Mouse (Mus musculus) limb, embryonic 13.5 days (tissue): ENCODE results near the gene Defb28. TPM values are rescaled to one million over a fixed set of nuclear protein-coding genes. Genes with fewer than 3 reads are reported as not detected.

Experiments
- ATAC-seq: fragments of 200-750 bp; cut with Nextera tagmentation; 2 replicates; pipeline ENCODE4 v1.8.0; 2017; ENCODE audit warnings: low read depth, moderate number of reproducible peaks, moderate TSS enrichment; ENCODE audit not compliant: low FRiP score
- H3K27ac ChIP-seq: fragments of 300-500 bp; sonication (generic); 2 replicates; pipeline ENCODE4 v1.5.1; 2015; ENCODE audit warnings: inconsistent platforms, mild to moderate bottlenecking, moderate library complexity
- H3K27me3 ChIP-seq: fragments of 300-500 bp; sonication (generic); 2 replicates; pipeline ENCODE4 v1.6.1; 2015; ENCODE audit warnings: mild to moderate bottlenecking, inconsistent platforms
- H3K36me3 ChIP-seq: fragments of 300-500 bp; sonication (generic); 2 replicates; pipeline ENCODE4 v1.6.1; 2015; ENCODE audit warnings: inconsistent platforms, mild to moderate bottlenecking, moderate library complexity
- H3K4me1 ChIP-seq: fragments of 300-500 bp; sonication (generic); 2 replicates; pipeline ENCODE4 v1.6.1; 2015; ENCODE audit warnings: inconsistent platforms
- H3K4me2 ChIP-seq: fragments of 300-500 bp; sonication (generic); replicated peaks from 2 replicates; pipeline ENCODE4 v1.6.1; 2015; ENCODE audit warnings: inconsistent platforms, mild to moderate bottlenecking, moderate library complexity
- H3K4me3 ChIP-seq: fragments of 300-500 bp; sonication (generic); 2 replicates; pipeline ENCODE4 v1.5.1; 2015; ENCODE audit warnings: moderate library complexity, mild to moderate bottlenecking, inconsistent platforms
- H3K9ac ChIP-seq: fragments of 300-500 bp; sonication (generic); 2 replicates; pipeline ENCODE4 v1.6.1; 2015; ENCODE audit warnings: mild to moderate bottlenecking, inconsistent platforms
- H3K9me3 ChIP-seq: fragments of 300-500 bp; sonication (generic); 2 replicates; pipeline ENCODE4 v1.6.1; 2016; ENCODE audit warnings: inconsistent platforms
- WGBS: fragments of 180-500 bp; shearing (Covaris S2); methylation state at CpG from one replicate; pipeline ENCODE4 v1.1.7; 2015; 5-methylcytosine and 5-hydroxymethylcytosine counted together
- polyA plus RNA-seq: library from polyadenylated mRNA; unstranded; fragments of >200 nt; fragmentation: Nextera tagmentation; extraction: Ambion mirVana; gene quantifications from 2 replicates; pipeline ENCODE4 v1.2.1, GENCODE M21; 2015

The Defb28 gene
- polyA plus RNA-seq, 1 experiment from 2014 or later, result not detected

DNA sequence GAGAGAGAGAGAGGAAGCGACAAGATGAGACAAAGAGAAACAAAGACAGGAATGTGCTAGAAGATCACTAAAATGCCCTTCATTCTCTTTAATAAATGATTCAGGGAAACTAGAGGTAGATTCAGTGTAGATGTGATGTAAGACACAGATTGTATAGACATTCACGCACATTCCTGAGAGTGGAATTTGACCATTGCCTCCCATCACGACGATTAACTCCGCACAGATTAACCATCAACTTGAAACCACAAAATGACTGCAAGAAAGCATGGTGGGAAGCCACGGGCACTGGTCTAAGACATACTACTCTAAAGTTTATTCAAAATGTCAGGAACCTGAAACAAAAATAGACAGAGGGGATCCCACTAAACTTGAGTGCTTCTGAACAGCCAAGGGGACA is 52.3 kb downstream of the Defb28 start:
- no peak overlapping the region for H3K9ac ChIP-seq
- H3K4me2 ChIP-seq, result no peak overlapping the region
- no peak for ATAC-seq
- no peak overlapping the region for H3K27ac ChIP-seq
- H3K36me3 ChIP-seq, result no peaks in the 10 kb centered on the region
- WGBS, result 88% methylated on average over 6 of the region's 6 CpGs
- no peaks in the 10 kb centered on the region for H3K9me3 ChIP-seq
- H3K4me1 ChIP-seq, result no peaks in the 10 kb centered on the region
- H3K27me3 ChIP-seq, result no peaks in the 10 kb centered on the region
- no peak overlapping the region for H3K4me3 ChIP-seq

Other genes with a start within 250 kb of the Defb28 start
- 47.1 and 47.7 TPM in 2 replicates for gene Tbc1d20, start 224.4 kb upstream of the Defb28 start, polyA plus RNA-seq
- 83.3 and 86.9 TPM in 2 replicates for gene Rbck1, start 185.6 kb upstream of the Defb28 start, polyA plus RNA-seq
- 1.5 and 2.2 TPM in 2 replicates for gene Trib3, start 174.2 kb upstream of the Defb28 start, polyA plus RNA-seq
- 4.4 and 4.6 TPM in 2 replicates for gene Nrsn2, start 141.6 kb upstream of the Defb28 start, polyA plus RNA-seq
- 11.3 and 11.9 TPM in 2 replicates for gene Sox12, start 120.2 kb upstream of the Defb28 start, polyA plus RNA-seq
- gene Zcchc3, start 103.2 kb upstream of the Defb28 start, polyA plus RNA-seq, result 45.5 and 48.6 TPM in 2 replicates
- 0.18 and 0.19 TPM in 2 replicates for gene 6820408C15Rik, start 102.7 kb upstream of the Defb28 start, polyA plus RNA-seq
- gene Defb23, start 53.6 kb upstream of the Defb28 start, polyA plus RNA-seq, result not detected in 2 replicates
- gene Defb20, start 41.2 kb upstream of the Defb28 start, polyA plus RNA-seq, result not detected in 2 replicates
- gene Defb22, start 28.1 kb upstream of the Defb28 start, polyA plus RNA-seq, result not detected in 2 replicates
- gene Defb26, start 6.6 kb upstream of the Defb28 start, polyA plus RNA-seq, result not detected in 2 replicates
- not detected in 2 replicates for gene Defb29, start 21.8 kb downstream of the Defb28 start, polyA plus RNA-seq
- gene Gm17416, start 51.1 kb downstream of the Defb28 start, polyA plus RNA-seq, result not detected in 2 replicates
- gene Defb21, start 54.5 kb downstream of the Defb28 start, polyA plus RNA-seq, result not detected in 2 replicates
- not detected in 2 replicates for gene Defb19, start 62.1 kb downstream of the Defb28 start, polyA plus RNA-seq
- gene Defb45, start 81.1 kb downstream of the Defb28 start, polyA plus RNA-seq, result not detected in 2 replicates
- not detected in 2 replicates for gene Defb36, start 86.1 kb downstream of the Defb28 start, polyA plus RNA-seq
- gene Defb25, start 104.8 kb downstream of the Defb28 start, polyA plus RNA-seq, result 2.0 TPM in 1 of 2 replicates, not detected in the other
- 2.1 and 2.9 TPM in 2 replicates for gene Rem1, start 108.7 kb downstream of the Defb28 start, polyA plus RNA-seq
- gene H13, start 151.2 kb downstream of the Defb28 start, polyA plus RNA-seq, result 156 and 159 TPM in 2 replicates
- 29.2 and 30.0 TPM in 2 replicates for gene Mcts2, start 168.8 kb downstream of the Defb28 start, polyA plus RNA-seq
- gene Id1, start 218.0 kb downstream of the Defb28 start, polyA plus RNA-seq, result 232 and 236 TPM in 2 replicates
- gene Cox4i2, start 235.9 kb downstream of the Defb28 start, polyA plus RNA-seq, result 32.0 and 34.4 TPM in 2 replicates